Mouse (Mus musculus): ENCODE results near the gene Vpreb3.
"Not testable (repeated sequence)": the region's sequence is repeated elsewhere in the genome, so short reads cannot be mapped to it uniquely, and the experiment has no call there.

DNA sequence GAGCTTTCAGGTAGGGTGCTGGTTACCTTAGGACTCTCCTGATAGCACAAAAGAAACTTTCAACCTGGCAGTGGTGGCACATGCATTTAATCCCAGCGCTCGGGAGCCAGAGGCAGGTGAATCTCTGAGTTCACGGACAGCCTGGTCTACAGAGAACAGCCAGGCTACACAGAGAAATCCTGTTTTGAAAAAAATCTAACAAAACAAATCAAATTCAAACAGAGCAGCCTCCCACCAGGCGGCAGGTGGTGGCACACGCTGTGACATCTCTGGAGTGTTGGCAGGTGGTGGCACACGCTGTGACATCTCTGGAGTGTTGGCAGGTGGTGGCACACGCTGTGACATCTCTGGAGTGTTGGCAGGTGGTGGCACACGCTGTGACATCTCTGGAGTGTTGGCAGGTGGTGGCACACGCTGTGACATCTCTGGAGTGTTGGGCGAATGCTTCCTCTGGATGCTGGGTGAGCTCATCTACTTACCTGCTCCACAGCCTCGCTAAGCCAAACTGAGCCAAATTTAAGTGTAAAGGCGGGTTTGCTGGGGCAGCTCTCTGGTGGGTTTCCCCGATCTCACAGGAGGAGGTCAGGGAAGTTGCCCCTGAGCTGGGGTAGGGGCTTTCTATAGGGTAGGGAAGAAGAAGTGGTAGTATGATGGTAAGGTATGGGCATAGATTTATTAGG lies 51.8 kb downstream of the Vpreb3 start:
- TF ChIP-seq CTCF (IDR thresholded peaks at IDR 0.05; ENCODE audit: low read depth); EP300 (optimal IDR thresholded peaks at IDR 0.05): not testable (repeated sequence)

Measured in stomach, postnatal 0 days (tissue).